Mouse (Mus musculus) regulatory T cell (primary cell): Measurements from ENCODE around the gene H2-DMb2.

Experiments used
- in situ Hi-C: fragments of 300-600 bp; cut with MboI, MseI; formaldehyde crosslinking; loops from one replicate; pipeline ENCODE4 v1.15.1; 2025; ENCODE audit warnings: high pct_unique_total_duplicates

H2-DMb2 gene

DNA sequence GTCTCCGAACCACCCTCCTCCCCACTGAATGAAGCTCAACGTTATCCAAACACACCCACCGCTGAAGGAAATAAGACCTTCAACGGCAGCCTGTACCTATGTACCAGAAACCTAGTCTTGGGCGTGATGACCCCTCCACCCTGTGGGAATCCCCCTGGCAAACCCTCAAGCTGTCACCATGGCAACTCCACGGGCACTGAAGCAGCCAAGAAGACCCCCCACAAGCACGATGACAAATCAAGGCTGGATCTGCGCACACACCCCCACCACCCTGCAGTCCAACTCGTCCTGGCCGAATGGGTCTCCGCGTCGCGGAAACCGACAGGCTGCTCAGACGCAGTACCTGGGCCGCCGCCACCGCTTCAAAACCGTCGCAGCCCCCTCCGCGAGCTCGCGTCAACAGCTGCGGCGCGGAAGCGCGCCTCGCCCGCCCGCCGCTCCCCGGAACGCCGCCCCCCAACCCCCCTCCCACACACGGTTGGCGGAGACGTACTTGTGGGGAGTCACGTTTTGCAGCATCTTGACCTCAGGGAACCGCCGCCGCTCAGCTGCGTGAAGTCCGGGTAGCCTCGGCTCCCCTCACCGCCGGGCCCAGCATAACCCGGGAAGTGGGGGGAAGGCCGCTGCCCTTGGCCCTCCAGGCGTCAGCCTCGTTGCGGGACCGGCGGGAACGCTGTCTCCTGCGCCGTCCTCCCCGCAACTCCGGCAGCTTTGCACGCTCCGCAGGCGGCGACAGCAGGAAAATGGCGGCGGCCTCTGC lies 24.8 kb upstream of the H2-DMb2 start:
- in situ Hi-C loops = no loop called here

DNA sequence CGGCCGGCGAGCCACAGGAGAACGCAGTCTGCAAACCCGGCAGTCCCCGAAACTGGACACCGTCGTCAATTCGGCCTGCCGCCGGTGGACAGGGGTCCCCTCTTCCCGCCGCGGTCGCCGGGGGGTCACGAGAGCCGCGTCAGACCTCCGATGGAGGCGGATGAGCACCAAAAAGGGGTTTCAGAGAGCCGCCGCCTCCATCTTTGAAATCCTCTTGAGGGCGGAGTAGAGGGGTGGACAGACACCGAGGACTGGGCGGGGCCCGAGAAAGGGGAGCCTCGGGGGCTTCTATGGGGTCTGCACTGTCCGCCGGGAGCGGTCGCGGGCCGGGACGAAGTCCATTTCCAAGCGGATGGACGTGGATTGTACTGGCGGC lies 24.2 kb upstream of the H2-DMb2 start:
- in situ Hi-C loops = no loop called here

DNA sequence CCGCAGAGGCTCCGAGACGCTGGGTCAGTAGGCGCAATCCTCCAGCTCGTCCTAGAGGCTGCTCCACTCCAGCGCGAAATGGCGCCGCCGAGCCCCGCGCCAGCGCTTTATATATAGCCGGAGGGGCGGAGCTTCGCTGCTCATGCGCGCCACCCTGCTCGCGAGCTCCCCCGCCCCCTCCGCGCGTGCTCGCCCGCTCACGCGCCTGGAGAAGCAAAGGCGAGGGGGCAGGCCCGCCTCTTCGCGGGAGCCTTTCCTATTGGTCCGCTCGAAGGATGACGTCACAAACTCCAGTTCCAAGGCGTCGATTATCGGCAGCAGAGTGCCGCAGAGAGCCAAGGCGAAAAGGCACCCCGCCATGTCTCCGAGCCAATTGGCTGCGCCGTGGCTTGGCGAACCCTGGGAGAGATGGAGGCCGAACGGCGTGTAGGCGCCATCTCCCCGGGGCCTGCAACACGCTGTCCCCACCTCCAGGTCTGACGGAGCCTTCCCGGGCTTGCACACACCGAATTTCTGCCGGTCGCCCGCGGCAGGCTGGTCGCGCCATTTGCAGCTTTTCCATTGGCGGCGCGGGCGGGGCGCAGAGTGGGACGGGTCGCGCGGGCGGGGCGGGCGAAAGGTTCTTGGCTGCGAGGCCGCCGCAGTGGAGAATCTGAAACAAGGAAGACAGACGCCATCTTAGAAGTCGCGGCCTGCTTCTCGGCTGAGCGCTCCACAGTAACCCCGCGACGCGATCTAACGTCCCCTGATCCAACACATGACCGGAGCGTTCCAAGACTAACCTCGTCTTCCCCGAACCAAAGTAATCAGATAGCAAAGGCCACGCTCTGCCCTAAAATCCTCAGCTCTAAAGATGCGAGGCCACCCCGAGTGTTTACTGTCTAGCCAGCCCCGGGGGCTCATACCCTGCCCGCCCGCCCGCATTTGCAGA lies 23.6 kb upstream of the H2-DMb2 start, which contains the start of gene H2-DMa:
Gene H2-DMa (plus strand): TSS at position 293 of the 931 bp plus-strand sequence.
- in situ Hi-C loops = no loop called here

- in situ Hi-C loops = no loop called here
Observed at GRCm38 (mm10) chr17:34120180-34120723, 22.9 kb upstream of the H2-DMb2 start.

DNA sequence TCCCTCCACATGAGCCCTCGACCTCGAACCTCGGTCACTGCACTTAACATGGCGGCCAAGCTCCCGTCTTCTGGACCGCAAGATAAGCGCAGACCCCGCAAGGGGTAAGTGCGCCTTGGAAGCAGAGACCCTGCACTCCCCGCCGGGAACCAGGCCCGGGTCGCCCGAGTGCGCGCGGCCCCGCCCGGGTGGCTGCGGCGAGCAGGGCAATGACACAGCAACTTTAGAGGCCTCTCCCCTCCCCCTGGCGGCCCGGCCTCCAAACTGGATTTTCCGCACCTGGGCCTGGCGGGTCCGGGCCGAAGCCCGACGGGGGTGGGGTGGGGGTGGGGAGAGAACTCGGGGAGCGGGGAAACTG lies 22.3 kb upstream of the H2-DMb2 start:
- in situ Hi-C loops = no loop called here

GRCm38 (mm10) chr17:34121172-34121878 lies 21.8 kb upstream of the H2-DMb2 start:
- in situ Hi-C loops = no loop called here

DNA sequence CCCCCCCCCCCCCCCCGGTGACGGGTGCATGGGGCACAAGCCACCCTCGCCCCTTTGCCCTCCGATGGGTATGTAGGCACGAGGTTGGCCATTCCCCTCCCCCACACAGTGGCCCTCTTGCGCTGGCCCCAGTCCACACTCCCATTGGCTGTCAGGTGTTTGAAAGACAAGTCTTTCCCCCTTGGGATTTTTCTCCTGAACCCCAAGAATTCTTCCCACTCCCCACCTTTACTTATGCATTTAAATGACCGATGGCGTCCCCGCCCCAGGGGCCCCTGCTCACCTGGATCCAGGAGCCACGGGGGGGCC lies 21.3 kb upstream of the H2-DMb2 start:
- in situ Hi-C loops = no loop called here

GRCm38 (mm10) chr17:34122188-34122984 lies 20.7 kb upstream of the H2-DMb2 start, which contains the start of gene Brd2:
Gene Brd2, minus strand, starts transcription at chr17:34122634.
- in situ Hi-C loops = no loop called here

GRCm38 (mm10) chr17:34123111-34123510 lies 20.0 kb upstream of the H2-DMb2 start:
- in situ Hi-C loops = no loop called here

GRCm38 (mm10) chr17:34123518-34123917 lies 19.6 kb upstream of the H2-DMb2 start:
- in situ Hi-C loops = no loop called here

GRCm38 (mm10) chr17:34124649-34125048 lies 18.5 kb upstream of the H2-DMb2 start:
- in situ Hi-C loops = no loop called here

DNA sequence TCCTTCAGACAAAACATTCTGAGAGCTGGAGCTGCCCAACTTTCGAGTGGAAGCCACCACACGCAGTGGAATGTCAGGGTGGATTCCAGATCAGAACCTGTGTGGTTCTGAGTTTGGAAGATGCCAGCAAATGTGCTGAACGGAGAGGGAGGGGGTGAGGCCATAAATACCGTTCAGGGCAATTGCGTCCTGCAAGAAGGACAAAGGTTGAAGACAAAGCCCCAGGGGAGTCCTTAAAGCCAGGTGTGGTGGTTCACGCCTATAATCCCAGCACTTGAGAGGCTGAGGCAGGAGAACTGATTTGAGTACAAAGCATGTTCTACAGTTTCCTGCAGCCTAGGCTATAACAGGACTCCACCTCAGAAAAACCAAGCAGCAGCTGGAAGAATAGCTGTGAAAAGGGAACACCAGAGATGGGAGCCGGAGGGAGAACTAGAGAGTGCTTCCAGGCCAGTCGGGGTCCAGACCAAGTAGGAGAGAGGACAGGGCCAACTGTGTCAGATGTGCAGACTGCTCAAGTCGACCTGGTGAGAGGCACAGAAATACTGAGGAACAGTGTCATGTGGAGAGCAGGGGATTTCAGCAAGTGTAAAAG lies 16.2 kb upstream of the H2-DMb2 start:
- in situ Hi-C loops = no loop called here

DNA sequence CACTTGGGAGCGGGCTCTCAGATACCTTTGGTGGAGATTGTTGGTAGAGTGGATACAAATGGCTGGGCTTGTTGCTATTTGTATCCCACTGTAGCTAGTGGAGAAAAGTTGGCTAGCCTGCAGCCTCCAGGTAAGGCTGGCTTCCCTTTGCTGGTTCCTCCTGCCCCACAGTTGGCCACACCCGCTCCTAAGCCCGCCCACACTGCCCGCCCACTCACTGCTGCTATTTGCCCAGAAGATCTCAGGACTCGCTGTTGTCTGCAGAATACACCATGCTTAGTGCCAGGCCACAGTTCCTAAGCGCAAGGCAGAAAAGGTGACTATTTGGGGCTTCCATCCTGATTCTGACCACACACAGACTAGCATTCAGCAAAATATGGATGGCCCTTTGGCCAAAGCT lies 15.6 kb upstream of the H2-DMb2 start:
- in situ Hi-C loops = no loop called here

GRCm38 (mm10) chr17:34128264-34128937 lies 14.7 kb upstream of the H2-DMb2 start:
- in situ Hi-C loops = no loop called here

GRCm38 (mm10) chr17:34128944-34129791 lies 13.9 kb upstream of the H2-DMb2 start:
- in situ Hi-C loops = no loop called here

- in situ Hi-C loops = loop anchor here (5.0 kb wide), 1 partner anchor 37 kb away; no protein-coding TSS in a partner anchor
Observed at GRCm38 (mm10) chr17:34130073-34130947, 12.8 kb upstream of the H2-DMb2 start.

DNA sequence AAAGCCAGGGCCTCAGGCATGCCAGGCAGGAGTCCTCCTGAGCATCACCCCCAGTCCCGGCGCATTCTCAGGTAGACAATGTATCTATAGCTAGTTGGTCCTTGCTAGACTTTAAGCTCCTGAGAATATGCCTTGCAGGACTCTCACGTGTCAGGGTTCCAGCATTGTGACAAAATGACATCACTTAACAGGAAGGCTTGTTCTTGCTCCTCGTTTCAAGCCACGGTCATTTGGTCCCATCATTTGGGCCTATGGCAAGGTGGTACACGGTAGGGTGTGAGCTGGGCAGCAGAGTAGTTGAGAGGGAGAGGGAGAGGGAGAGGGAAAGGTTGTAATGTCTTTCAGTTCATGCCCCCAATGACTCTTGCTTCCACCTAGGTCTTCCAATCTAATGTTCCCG lies 11.2 kb upstream of the H2-DMb2 start:
- in situ Hi-C loops = loop anchor here (5.0 kb wide), 1 partner anchor 35 kb away; no protein-coding TSS in a partner anchor

DNA sequence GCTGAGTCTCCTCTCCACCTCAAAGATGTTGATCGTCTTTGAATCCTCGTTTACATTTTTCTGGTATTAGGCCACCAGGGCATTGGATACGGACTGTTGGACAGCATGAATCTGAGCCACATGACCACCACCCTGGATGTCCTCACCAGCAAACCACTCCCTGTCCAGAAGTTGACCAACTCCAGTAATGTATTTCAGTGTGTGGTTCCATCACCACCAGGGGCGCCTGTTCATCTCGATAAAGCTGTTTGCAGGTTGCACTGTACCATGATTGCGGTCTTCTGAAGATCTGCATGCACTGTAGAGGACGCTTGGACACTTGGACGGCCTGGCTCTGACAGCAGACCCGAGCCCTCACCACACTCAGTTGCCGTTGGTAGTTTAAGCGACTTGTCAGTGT lies 9.8 kb upstream of the H2-DMb2 start:
- in situ Hi-C loops = loop anchor here (5.0 kb wide), 1 partner anchor 34 kb away; no protein-coding TSS in a partner anchor
